18 mouse cellular contexts compared by ENCODE assay signal in the genomic region with DNA sequence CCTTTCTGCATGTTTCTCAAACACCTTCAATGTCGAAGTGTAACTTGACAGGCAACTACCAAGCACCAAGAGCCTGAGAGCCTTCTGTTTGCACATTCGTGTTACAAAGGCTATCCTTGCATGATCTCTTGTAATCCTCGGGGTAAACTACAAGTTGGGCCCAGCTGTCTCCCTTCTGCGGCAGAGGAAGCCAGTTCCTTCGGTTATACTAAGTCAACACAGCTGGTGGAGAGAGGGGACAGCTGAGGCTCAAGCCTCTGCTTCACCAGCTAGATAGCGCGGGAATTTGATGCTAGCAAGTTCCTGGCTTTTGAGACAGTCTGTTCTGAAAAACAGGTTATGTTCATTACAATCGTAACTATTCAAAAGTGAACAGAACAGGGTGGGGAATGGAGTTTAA. TPM values are rescaled to one million over a fixed set of nuclear protein-coding genes. Genes with fewer than 3 reads are reported as not detected.
DNase-seq lines count a peak whose midpoint lies in the region; ATAC-seq and TF ChIP-seq lines count a peak whose summit lies in the region.
"Had no signal": no experiment of that assay in that cellular context is flagged by ENCODE, and none has a peak within 500 bp of the region (broad histone marks: within the 10 kb centered on the region; RNA-seq: fewer than 3 reads in every experiment).

No protein-coding gene starts in this region.

- no peaks in the 10 kb centered on the region for H3K27me3 ChIP-seq in intestine, embryonic 15.5 days (replicated peaks)
- H3K27me3 ChIP-seq in intestine, postnatal 0 days (replicated peaks; ENCODE audit: control insufficient read depth, insufficient read depth, low read length) = no peaks in the 10 kb centered on the region
- peaks cover 32% of the 10 kb centered on the region for H3K27me3 ChIP-seq in midbrain, embryonic 10.5 days (ENCODE audit: low read depth, poor library complexity, severe bottlenecking)
- no peaks in the 10 kb centered on the region for H3K27me3 ChIP-seq in midbrain, postnatal 0 days (ENCODE audit: insufficient read depth, low read length)
- H3K27me3 ChIP-seq in forebrain, embryonic 12.5 days = peaks cover 24% of the 10 kb centered on the region
- H3K27me3 ChIP-seq: midbrain, embryonic 15.5 days; neural tube, embryonic 13.5 days had no signal

- no peaks in the 10 kb centered on the region for H3K9me3 ChIP-seq in intestine, embryonic 15.5 days
- no peaks in the 10 kb centered on the region for H3K9me3 ChIP-seq in intestine, postnatal 0 days (ENCODE audit: control insufficient read depth)
- no peaks in the 10 kb centered on the region for H3K9me3 ChIP-seq in midbrain, embryonic 10.5 days (replicated peaks)
- no peaks in the 10 kb centered on the region for H3K9me3 ChIP-seq in midbrain, postnatal 0 days (ENCODE audit: low read length)
- H3K9me3 ChIP-seq in forebrain, embryonic 12.5 days = no peaks in the 10 kb centered on the region
- H3K9me3 ChIP-seq: midbrain, embryonic 15.5 days; neural tube, embryonic 13.5 days had no signal

- H3K4me3 ChIP-seq in intestine, embryonic 15.5 days (replicated peaks) = no peak overlapping the region
- no peak overlapping the region for H3K4me3 ChIP-seq in intestine, postnatal 0 days (ENCODE audit: low read depth, low read length)
- no peak overlapping the region for H3K4me3 ChIP-seq in midbrain, embryonic 10.5 days
- H3K4me3 ChIP-seq in midbrain, postnatal 0 days (ENCODE audit: low read depth, low read length) = no peak overlapping the region
- no peak overlapping the region for H3K4me3 ChIP-seq in forebrain, embryonic 12.5 days (replicated peaks)
- H3K4me3 ChIP-seq: gastrocnemius, adult 2 months; midbrain, embryonic 15.5 days; neural tube, embryonic 13.5 days had no signal

- H3K36me3 ChIP-seq in intestine, embryonic 15.5 days = no peaks in the 10 kb centered on the region
- no peaks in the 10 kb centered on the region for H3K36me3 ChIP-seq in intestine, postnatal 0 days (ENCODE audit: control insufficient read depth, insufficient read depth)
- no peaks in the 10 kb centered on the region for H3K36me3 ChIP-seq in midbrain, embryonic 10.5 days
- no peaks in the 10 kb centered on the region for H3K36me3 ChIP-seq in midbrain, postnatal 0 days (ENCODE audit: insufficient read depth, low read length)
- H3K36me3 ChIP-seq in forebrain, embryonic 12.5 days (replicated peaks) = no peaks in the 10 kb centered on the region
- H3K36me3 ChIP-seq: midbrain, embryonic 15.5 days; neural tube, embryonic 13.5 days had no signal

- DNase-seq in midbrain, embryonic 10.5 days (ENCODE audit: low spot score) = peak; percentile 44
- DNase-seq in midbrain, postnatal 0 days (ENCODE audit: low spot score) = no peak
- DNase-seq in embryo, embryonic 11 days = peak; percentile 47
- peak; percentile 10 for DNase-seq in lung, postnatal 36 days
- DNase-seq in adrenal gland, postnatal 36 days = no peak
- DNase-seq: cerebellum, adult 11-12 months; forebrain, postnatal 0 days; gastrocnemius, adult 2 months; heart, adult 18-20 months; layer of hippocampus, adult 9-11 months had no signal

- no peak overlapping the region for H3K4me2 ChIP-seq in intestine, embryonic 15.5 days (replicated peaks)
- H3K4me2 ChIP-seq in intestine, postnatal 0 days (replicated peaks; ENCODE audit: low read depth) = no peak overlapping the region
- H3K4me2 ChIP-seq in midbrain, postnatal 0 days (ENCODE audit: low read depth, low read length, poor library complexity, severe bottlenecking) = no peak overlapping the region
- no peak overlapping the region for H3K4me2 ChIP-seq in forebrain, embryonic 12.5 days
- H3K4me2 ChIP-seq: midbrain, embryonic 15.5 days; neural tube, embryonic 13.5 days had no signal

- no peak overlapping the region for H3K9ac ChIP-seq in intestine, embryonic 15.5 days
- no peak overlapping the region for H3K9ac ChIP-seq in intestine, postnatal 0 days (ENCODE audit: low read depth, low read length)
- H3K9ac ChIP-seq in midbrain, postnatal 0 days (replicated peaks; ENCODE audit: low read length, poor library complexity, severe bottlenecking) = no peak overlapping the region
- H3K9ac ChIP-seq in forebrain, embryonic 12.5 days = no peak overlapping the region
- H3K9ac ChIP-seq: forebrain, postnatal 0 days; midbrain, embryonic 15.5 days; neural tube, embryonic 13.5 days had no signal

- WGBS in intestine, embryonic 15.5 days = 21% methylated on average over 8 of the region's 8 CpGs
- WGBS in intestine, postnatal 0 days = 22% methylated on average over 8 of the region's 8 CpGs
- WGBS in midbrain, embryonic 10.5 days = 58% methylated on average over 8 of the region's 8 CpGs
- 60% methylated on average over 8 of the region's 8 CpGs for WGBS in midbrain, postnatal 0 days
- WGBS in forebrain, embryonic 12.5 days = 78% methylated on average over 8 of the region's 8 CpGs

- no peak for TF ChIP-seq CTCF in intestine, postnatal 0 days (IDR thresholded peaks at IDR 0.05; ENCODE audit: low read depth)
- no peak for TF ChIP-seq CTCF in midbrain, postnatal 0 days (IDR thresholded peaks at IDR 0.05)

- peak; percentile 68; the same call in 1 of the 2 replicates for ATAC-seq in intestine, embryonic 15.5 days
- ATAC-seq in intestine, postnatal 0 days = no peak
- ATAC-seq in midbrain, postnatal 0 days (ENCODE audit: low FRiP score) = no peak
- ATAC-seq in forebrain, embryonic 12.5 days (ENCODE audit: low FRiP score) = no peak
- ATAC-seq: forebrain, postnatal 0 days; hindbrain, embryonic 16.5 days; midbrain, embryonic 15.5 days had no signal

- 0 out of 2 replicates have a peak overlapping the region, but pooled peaks have one; percentile 27 for H3K27ac ChIP-seq in intestine, embryonic 15.5 days
- H3K27ac ChIP-seq in intestine, postnatal 0 days (ENCODE audit: low read depth, low read length) = no peak overlapping the region
- H3K27ac ChIP-seq in midbrain, embryonic 10.5 days (replicated peaks) = 0 out of 2 replicates have a peak overlapping the region, but pooled peaks have one; percentile 42
- no peak overlapping the region for H3K27ac ChIP-seq in midbrain, postnatal 0 days (ENCODE audit: low read depth, low read length)
- no peak overlapping the region for H3K27ac ChIP-seq in forebrain, embryonic 12.5 days
- H3K27ac ChIP-seq: gastrocnemius, adult 2 months; midbrain, embryonic 15.5 days; neural tube, embryonic 13.5 days had no signal

- H3K4me1 ChIP-seq in intestine, embryonic 15.5 days (replicated peaks) = peaks cover 3% of the 10 kb centered on the region; the same call in 1 of the 2 replicates
- H3K4me1 ChIP-seq in intestine, postnatal 0 days (replicated peaks; ENCODE audit: control insufficient read depth, insufficient read depth, low read length) = no peaks in the 10 kb centered on the region
- peaks cover 20% of the 10 kb centered on the region for H3K4me1 ChIP-seq in midbrain, embryonic 10.5 days
- H3K4me1 ChIP-seq in midbrain, postnatal 0 days (ENCODE audit: insufficient read depth, low read length) = no peaks in the 10 kb centered on the region
- H3K4me1 ChIP-seq in forebrain, embryonic 12.5 days = peaks cover 5% of the 10 kb centered on the region; the same call in 1 of the 2 replicates
- H3K4me1 ChIP-seq: midbrain, embryonic 15.5 days had no signal

RNA-seq across cellular contexts. Expression of a gene that starts 5.3 kb away (rescaled TPM):
- 52.1 and 52.5 TPM in 2 replicates for polyA plus RNA-seq in intestine, embryonic 15.5 days (2015; fragmentation: Nextera tagmentation; extraction: Ambion mirVana)
- 44.6 and 49.2 TPM in 2 replicates for polyA plus RNA-seq in intestine, postnatal 0 days (2015; fragmentation: Nextera tagmentation; extraction: Ambion mirVana)
- polyA plus RNA-seq in midbrain, embryonic 10.5 days (2016; fragmentation: Nextera tagmentation; extraction: Ambion mirVana) = 57.6 and 71.6 TPM in 2 replicates
- 81.0 and 101 TPM in 2 replicates for total RNA-seq in midbrain, postnatal 0 days (2014; rRNA removed)
- polyA plus RNA-seq in midbrain, postnatal 0 days (2015; fragmentation: Nextera tagmentation; extraction: Ambion mirVana) = 144 and 149 TPM in 2 replicates
- polyA plus RNA-seq in forebrain, embryonic 12.5 days (2016; fragmentation: Nextera tagmentation; extraction: Ambion mirVana) = 73.3 and 78.8 TPM in 2 replicates
- total RNA-seq in adrenal gland, postnatal 36 days (2021) = 10 to 100 TPM; 57.6 to 68.8 TPM

RNA-seq across cellular contexts. Expression of a gene that starts 22.8 kb away (rescaled TPM):
- polyA plus RNA-seq in intestine, embryonic 15.5 days (2015; fragmentation: Nextera tagmentation; extraction: Ambion mirVana) = 0.66 and 0.77 TPM in 2 replicates
- 0.09 TPM in 1 of 2 replicates, not detected in the other for polyA plus RNA-seq in intestine, postnatal 0 days (2015; fragmentation: Nextera tagmentation; extraction: Ambion mirVana)
- 7.1 and 8.4 TPM in 2 replicates for polyA plus RNA-seq in midbrain, embryonic 10.5 days (2016; fragmentation: Nextera tagmentation; extraction: Ambion mirVana)
- total RNA-seq in midbrain, postnatal 0 days (2014; rRNA removed) = 24.1 and 37.5 TPM in 2 replicates
- polyA plus RNA-seq in midbrain, postnatal 0 days (2015; fragmentation: Nextera tagmentation; extraction: Ambion mirVana) = 9.6 and 12.1 TPM in 2 replicates
- 10.3 and 14.3 TPM in 2 replicates for polyA plus RNA-seq in forebrain, embryonic 12.5 days (2016; fragmentation: Nextera tagmentation; extraction: Ambion mirVana)
- total RNA-seq in adrenal gland, postnatal 36 days (2021) = under 1 TPM in 1 of 2 experiments, not detected in 1; 0.10 TPM

RNA-seq across cellular contexts. Expression of a gene that starts 31.6 kb away (rescaled TPM):
- 0.19 and 0.21 TPM in 2 replicates for polyA plus RNA-seq in intestine, embryonic 15.5 days (2015; fragmentation: Nextera tagmentation; extraction: Ambion mirVana)
- 0.10 and 0.29 TPM in 2 replicates for polyA plus RNA-seq in intestine, postnatal 0 days (2015; fragmentation: Nextera tagmentation; extraction: Ambion mirVana)
- 0.09 and 0.12 TPM in 2 replicates for polyA plus RNA-seq in midbrain, embryonic 10.5 days (2016; fragmentation: Nextera tagmentation; extraction: Ambion mirVana)
- 0.47 TPM in 1 of 2 replicates, not detected in the other for total RNA-seq in midbrain, postnatal 0 days (2014; rRNA removed)
- polyA plus RNA-seq in midbrain, postnatal 0 days (2015; fragmentation: Nextera tagmentation; extraction: Ambion mirVana) = 0.36 and 0.54 TPM in 2 replicates
- polyA plus RNA-seq in forebrain, embryonic 12.5 days (2016; fragmentation: Nextera tagmentation; extraction: Ambion mirVana) = 0.19 and 0.46 TPM in 2 replicates
- total RNA-seq in adrenal gland, postnatal 36 days (2021) = not detected
- total RNA-seq: forebrain, postnatal 0 days; heart, adult 18-20 months; liver, adult 2 months had no signal
- polyA plus RNA-seq: kidney, embryonic 14.5 days; liver, adult 2 months had no signal

RNA-seq across cellular contexts. Expression of a gene that starts 38.3 kb away (rescaled TPM):
- 95.2 and 96.7 TPM in 2 replicates for polyA plus RNA-seq in intestine, embryonic 15.5 days (2015; fragmentation: Nextera tagmentation; extraction: Ambion mirVana)
- 45.2 and 48.7 TPM in 2 replicates for polyA plus RNA-seq in intestine, postnatal 0 days (2015; fragmentation: Nextera tagmentation; extraction: Ambion mirVana)
- polyA plus RNA-seq in midbrain, embryonic 10.5 days (2016; fragmentation: Nextera tagmentation; extraction: Ambion mirVana) = 96.1 and 106 TPM in 2 replicates
- 17.7 and 27.3 TPM in 2 replicates for total RNA-seq in midbrain, postnatal 0 days (2014; rRNA removed)
- 47.9 and 50.9 TPM in 2 replicates for polyA plus RNA-seq in midbrain, postnatal 0 days (2015; fragmentation: Nextera tagmentation; extraction: Ambion mirVana)
- 84.8 and 86.5 TPM in 2 replicates for polyA plus RNA-seq in forebrain, embryonic 12.5 days (2016; fragmentation: Nextera tagmentation; extraction: Ambion mirVana)
- total RNA-seq in adrenal gland, postnatal 36 days (2021) = 10 to 100 TPM; 77.4 to 81.8 TPM

Comparison
In these comparisons a context has a peak if more than half of its experiments do, and no peak if none do; other contexts are left out.
1. H3K27ac ChIP-seq: peak in intestine, embryonic 15.5 days (single experiment) and midbrain, embryonic 10.5 days (single experiment); none in intestine, postnatal 0 days (single experiment), midbrain, postnatal 0 days (single experiment) and forebrain, embryonic 12.5 days (single experiment).
2. DNase-seq: peak in midbrain, embryonic 10.5 days (single experiment), embryo, embryonic 11 days (single experiment) and lung, postnatal 36 days (single experiment); none in midbrain, postnatal 0 days (single experiment) and adrenal gland, postnatal 36 days (0 of 2).